Mouse (Mus musculus): ENCODE measurements around the gene Kmo.

DNA sequence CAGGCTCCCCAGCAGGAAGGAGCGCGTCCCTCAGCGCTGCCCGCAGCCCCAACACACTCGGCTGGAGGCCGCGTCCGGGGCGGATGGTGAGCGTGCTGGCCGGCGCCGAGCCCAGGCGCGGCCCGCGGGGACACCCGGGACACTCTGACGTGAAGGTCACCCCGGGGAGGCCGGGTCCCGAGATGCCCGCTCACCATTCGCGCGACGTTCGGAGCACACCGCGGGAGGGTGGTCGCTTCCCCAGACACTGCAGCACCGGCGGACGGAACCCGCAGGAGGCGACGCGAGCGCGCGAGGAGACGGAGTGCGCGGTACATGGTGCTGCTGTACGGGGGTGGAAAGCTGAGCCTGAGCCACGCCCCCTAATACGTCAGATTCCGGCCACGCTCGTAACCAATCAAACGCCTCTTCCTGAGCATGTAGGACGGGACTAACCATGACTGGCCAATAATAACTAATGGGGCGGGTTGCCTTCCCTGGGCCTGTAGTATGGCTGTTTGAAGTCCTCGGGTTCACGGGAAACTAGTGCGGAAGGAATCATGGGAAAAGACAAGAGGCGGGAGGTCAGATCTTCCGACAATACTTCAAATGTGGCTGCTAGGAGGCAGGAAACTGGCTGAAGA lies 5.2 kb downstream of the Kmo start, which contains the start of gene Fh1:
- TF ChIP-seq CTCF (IDR thresholded peaks at IDR 0.05; ENCODE audit: borderline replicate concordance, insufficient read depth, low read depth, low read length) (no peak), POLR2A (IDR thresholded peaks at IDR 0.05; ENCODE audit: borderline replicate concordance, insufficient read depth, low read length) (peak; percentile 94)

Data from cerebellum, adult 2 months (tissue).